Mouse (Mus musculus) hindlimb bud, embryonic 11.5 days (tissue): ENCODE data around the gene Tmem63a.
"Not testable (repeated sequence)": the region's sequence is repeated elsewhere in the genome, so short reads cannot be mapped to it uniquely, and the experiment has no call there.

Source experiments
- DNase-seq: peaks from one replicate; pipeline ENCODE4 v3.0.0-alpha.2; 2012; ENCODE audit warnings: low read depth, low spot score; ENCODE audit errors: extremely low spot score

Tmem63a gene

DNA sequence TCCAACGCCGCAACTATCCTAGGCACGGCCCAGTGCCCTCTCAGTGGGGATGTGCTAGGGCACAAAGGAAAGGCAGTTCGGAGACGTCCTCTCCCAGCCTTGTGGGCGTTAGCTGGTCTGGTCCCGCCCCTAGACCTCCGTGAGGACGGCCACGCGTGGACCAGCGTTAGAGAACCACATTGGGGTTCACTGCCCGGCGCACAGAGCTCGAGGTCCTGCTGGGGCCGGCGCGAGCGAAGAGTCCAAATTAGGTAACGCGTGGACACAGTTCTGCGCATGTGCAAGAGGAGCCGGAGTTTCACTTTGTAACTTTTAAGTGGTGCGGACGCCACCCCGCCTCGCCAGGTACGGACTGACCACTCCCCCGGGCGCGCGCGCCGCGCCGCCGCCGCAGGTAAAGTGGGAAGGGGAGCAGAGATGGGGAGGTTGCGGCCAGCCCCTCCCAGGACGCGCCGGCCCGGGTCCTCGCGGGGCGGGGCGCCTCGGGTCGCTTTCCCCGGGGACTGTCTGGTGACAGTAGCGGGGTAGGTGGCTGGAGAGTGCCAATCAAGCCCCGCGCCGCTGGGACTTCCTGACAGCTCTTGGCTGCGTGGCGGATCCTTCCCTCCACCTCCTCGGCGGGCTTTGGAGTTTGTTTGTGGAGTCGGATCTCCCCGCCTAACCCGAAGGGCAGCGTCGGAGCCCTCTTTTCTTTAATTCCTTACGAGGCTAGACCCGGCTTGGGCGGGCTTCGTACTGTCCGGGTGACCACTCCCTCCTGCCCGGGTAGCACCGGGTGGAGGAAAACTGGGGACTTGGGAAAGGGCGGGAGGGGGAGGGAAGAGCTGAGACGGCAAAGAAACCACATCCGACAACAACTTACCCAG is at the start of gene Tmem63a:
Gene Tmem63a, plus strand, starts transcription at position 179 of the 866 bp plus-strand sequence.
- DNase-seq, result peak; percentile 37

DNA sequence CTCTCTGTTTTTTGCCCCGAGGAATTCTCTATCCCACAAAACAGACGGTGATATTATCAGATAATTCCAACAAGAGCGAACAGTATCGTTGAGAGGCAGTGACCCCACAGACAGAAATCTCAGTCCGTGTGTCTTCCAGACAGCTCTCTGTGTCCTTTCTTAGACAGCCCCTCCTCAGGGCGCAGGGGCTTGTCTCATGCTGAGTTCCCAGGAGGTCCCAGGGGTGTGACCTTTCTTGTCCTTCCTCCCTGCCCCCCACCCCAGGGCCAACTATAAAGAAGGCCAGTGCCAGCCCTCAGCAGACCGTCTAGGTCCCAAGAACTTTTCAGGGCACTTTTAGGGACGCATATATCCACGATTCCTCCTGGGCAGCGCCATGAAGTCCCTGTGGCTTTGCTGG is 49.3 kb upstream of the Tmem63a start, which contains the start of gene Lefty2:
Gene Lefty2, plus strand, starts transcription at position 301 of the 400 bp plus-strand sequence.
- no peak for DNase-seq

DNA sequence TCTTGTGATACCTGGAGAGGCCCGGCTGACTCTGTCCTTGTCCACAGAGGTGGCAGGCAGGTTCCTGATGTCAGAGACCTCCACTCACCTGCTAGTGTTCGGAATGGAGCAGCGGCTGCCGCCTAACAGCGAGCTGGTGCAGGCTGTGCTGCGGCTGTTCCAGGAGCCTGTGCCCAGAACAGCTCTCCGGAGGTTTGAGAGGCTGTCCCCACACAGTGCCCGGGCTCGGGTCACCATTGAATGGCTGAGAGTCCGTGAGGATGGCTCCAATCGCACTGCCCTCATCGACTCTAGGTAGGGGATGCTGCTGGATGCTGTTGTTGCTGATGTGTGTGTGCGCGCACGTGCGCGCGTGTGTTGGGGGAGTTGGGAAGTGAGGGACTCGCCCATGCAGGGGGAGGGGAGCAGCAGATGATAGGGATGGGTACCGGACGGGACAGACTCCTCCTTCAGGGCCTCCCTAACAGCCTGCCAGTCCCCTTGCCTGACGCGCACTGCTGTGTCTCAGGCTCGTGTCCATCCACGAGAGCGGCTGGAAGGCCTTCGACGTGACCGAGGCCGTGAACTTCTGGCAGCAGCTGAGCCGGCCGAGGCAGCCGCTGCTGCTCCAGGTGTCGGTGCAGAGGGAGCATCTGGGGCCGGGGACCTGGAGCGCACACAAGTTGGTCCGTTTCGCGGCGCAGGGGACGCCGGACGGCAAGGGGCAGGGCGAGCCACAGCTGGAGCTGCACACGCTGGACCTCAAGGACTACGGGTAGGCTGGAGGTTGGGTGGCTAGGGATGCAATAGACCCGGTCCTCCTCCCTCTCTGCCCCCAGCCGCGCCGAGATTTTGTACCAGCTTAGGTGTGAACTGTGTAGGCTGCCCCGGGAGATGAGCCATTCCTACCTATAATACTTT is 47.8 kb upstream of the Tmem63a start:
- not testable (repeated sequence) for DNase-seq

DNA sequence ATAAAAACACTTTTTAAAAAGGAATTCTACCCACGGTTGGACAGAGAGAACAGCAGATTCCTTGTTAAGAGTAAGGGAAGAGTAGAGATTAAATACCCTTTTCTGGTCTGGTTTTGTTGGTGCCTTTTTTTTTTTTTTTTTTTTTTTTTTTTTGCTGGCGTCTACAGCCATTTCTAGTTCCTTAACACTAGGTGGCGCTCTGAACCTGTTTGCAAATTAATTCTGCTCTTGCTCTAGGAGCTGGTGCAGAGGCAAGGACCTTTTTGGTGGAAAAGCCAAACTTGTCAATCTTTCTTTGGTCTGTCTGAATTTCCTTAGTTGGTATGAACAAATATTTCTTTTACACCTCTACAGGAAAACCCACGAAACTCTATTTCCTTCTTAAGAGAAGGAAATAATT is 41.0 kb upstream of the Tmem63a start:
- no peak for DNase-seq

DNA sequence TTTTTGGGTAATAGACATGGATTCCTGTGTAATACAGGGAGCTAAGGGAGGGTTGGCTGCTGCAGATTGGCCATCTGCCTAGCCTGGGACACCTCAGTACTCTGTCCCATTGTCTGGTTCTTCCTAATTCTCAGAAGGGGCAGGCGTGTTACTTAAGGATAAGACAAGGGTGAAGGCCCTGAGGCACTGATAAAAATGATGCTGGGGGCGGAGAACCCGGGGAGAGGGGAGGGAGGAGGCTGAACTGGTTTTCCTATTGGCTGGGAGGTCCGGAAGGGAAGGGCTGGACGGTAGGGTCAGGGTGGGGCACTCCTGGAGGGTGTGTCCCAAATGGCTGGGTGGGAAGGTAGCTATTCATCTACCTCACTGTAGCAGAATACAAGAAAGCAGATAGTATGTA is 39.2 kb upstream of the Tmem63a start:
- no peak for DNase-seq

DNA sequence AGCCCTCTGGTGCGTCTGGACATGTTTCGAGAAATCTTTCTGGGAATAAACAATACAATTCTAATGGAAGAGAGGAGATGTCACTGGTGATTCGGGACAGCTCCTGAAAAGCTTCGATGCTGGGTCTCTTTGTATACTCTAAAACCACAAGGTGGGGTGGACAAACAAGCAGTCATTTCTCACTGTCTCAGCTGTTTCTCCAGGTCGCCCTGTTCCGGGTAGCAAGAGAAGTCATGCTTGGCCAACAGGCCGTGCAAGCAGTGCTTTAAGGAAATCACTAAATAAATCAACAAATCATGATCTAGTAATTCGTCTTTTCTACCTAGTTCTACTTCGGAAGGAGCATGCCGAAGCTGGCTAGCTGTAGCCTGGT is 38.5 kb upstream of the Tmem63a start:
- no peak for DNase-seq

DNA sequence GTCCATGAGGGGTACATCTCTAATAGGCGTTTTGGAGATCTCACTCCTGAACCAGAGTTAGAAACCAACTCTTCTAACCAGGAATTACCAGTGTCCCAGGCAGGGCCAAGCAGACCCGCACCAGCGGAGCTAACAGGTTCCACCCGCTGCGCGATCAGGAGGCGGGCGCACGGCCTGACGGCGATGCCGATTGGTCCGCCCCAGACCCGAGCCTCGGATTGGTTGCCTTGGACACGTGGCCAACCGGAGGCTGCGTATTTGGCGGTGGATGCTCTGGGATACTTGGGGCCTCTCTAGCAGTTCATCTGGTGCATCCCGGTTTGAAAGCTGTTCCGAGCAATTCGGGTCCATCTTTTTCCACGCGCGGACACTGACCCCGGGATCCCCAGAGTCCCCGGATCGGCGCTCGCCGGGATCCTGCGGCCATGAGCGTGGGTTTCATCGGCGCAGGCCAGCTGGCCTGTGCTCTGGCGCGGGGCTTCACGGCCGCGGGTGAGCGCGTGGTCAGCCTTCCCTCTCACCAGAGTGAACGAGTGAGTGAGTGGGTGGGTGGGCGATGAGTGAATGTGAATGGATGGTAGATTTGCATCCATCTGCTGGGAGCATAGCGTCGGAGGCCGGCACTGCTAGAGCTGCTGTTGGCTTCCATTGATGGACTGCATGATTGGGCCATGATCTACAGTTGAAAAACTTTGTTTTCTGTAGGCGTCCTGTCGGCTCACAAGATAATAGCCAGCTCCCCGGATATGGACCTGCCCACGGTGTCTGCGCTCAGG is 37.9 kb upstream of the Tmem63a start, which contains the start of gene Pycr2:
Gene Pycr2, plus strand, starts transcription at position 255 of the 776 bp plus-strand sequence.
- no peak for DNase-seq

DNA sequence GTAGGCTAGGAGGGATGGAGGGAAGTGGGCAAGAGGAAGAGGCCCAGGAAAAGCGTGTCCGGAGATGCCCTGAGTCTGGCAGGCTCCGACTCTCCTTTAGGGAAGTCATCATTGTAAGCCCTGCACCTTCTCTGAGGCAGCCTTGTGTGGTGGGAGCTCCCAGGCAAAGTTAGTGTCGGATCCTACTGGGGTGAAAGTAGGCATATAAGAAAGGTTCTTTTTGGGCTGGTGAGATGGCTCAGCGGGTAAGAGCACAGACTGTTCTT is 37.4 kb upstream of the Tmem63a start:
- no peak for DNase-seq

DNA sequence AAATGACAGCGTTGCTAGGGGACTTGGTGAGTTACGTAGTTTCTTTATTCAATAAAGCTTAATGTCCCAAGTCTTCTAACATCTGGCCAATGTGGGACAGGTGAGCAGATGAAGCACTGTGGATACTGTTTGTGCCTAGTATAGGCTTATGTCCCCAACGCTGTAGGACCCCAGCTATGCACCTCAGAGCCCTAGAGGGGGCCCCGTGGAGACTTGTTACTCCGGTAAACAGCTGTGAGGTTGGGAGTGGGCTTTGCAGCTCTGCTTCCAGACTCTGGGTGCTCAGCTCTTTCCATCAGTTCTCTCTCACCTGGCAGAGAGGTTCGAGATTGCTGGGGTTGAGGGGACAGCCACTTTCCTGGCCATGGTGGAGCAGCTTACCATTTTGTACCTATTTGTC is 36.8 kb upstream of the Tmem63a start:
- DNase-seq, result no peak

DNA sequence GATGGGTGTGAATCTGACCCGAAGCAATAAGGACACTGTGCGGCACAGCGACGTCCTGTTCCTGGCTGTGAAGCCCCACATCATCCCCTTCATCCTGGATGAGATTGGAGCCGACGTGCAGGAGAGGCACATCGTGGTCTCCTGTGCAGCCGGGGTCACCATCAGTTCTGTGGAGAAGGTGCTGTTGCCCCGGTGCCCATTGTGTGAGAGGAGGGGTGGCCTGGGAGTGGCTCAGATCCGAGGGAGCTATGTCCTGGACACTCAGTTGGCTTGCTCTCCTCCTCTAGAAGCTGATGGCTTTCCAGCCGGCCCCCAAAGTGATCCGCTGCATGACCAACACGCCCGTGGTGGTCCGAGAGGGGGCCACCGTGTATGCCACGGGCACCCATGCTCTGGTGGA is 36.3 kb upstream of the Tmem63a start:
- DNase-seq, result no peak

DNA sequence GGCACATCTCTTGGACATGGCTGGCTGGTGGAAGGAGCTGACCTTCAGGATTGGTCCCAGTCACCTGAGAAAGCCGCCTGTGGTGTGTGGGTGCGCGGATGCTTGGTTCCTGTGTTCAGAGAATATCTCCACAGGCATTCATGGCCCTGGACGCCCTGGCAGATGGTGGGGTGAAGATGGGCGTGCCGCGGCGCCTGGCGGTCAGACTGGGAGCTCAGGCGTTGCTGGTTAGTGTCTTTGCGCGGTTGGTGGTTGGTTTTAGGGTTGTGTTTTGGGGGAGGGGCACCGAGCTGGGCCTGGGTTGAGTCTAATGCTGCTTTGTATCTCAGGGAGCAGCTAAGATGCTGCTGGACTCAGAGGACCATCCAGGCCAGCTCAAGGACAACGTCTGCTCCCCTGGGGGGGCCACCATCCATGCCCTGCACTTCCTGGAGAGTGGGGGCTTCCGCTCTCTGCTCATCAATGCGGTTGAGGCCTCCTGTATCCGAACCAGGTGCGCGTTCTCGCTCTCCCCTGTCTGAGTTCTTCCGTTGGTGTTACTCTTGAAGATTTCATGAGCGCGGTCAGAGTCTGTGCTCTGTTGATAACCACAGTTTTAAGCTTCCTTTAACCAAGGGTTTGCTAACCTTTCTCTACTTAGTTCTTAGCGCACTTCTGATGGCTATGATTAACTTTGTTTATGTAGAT is 35.5 kb upstream of the Tmem63a start:
- no peak for DNase-seq

DNA sequence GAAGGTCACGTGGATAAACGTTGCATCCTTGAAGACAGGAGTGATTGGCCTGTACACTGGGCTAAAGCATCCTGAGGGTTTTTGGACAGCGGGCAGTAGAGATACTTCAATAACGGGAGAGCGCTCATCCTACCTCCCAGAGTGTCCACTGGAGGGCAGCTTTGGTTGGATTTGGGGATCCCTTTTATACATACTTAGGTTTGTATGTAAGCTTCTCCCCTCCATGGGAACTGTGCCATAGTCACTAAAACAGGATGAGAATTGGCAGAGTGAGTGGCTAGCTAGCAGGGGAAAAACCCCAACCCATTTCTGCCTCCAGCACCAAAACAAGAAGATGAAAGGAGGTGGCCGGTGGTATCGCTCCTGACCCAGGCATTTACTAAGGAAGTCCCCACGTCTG is 31.0 kb upstream of the Tmem63a start:
- no peak for DNase-seq

DNA sequence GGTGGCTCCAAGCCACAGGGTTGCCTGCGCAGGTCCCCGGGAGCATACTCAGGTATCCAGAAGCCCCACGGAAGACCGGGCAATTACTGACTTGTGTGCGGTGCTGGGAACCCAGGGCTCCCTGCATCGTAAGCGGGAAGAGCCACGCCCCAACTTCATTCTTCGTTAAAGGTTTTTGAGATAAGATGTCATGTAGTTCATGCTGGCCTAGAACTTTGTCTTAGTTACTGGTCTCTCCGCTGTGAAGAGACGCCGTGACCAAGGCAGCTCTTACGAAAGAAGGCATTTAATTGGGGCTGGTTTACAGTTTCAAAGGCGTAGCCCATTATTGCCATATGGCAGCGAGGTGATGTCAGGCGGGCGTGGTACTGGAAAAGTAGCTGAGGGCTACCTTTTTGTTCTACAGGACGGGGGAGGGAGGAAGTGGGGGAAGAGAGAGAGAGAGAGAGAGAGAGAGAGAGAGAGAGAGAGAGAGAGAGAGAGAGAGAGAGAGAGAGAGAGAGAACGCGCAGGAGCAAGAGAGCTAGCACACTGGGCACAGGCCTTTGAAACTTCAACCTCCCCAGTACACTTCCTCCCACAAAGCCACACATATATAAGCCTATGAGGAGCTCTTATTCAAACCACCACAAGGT is 30.4 kb upstream of the Tmem63a start:
- DNase-seq, result no peak

DNA sequence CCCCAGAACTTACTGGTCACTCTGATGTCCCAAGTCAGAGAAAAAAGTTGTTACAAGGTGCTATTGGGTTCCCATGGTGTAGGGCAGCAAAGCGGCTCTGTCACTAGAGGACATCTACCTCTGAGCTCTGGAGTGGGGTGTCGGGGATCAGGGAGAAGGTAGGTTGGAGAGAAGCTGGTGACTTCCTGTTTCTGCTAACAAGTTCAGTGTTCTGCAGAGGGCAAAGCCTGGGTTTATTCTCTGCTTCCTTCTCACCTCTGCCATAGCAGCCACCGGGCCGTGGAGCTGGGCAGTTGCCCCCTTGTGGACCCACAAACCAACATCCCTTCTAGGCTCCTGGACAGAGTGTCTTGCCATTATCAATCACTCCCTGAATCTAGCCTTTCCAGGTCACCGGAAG is 29.4 kb upstream of the Tmem63a start:
- DNase-seq, result no peak

DNA sequence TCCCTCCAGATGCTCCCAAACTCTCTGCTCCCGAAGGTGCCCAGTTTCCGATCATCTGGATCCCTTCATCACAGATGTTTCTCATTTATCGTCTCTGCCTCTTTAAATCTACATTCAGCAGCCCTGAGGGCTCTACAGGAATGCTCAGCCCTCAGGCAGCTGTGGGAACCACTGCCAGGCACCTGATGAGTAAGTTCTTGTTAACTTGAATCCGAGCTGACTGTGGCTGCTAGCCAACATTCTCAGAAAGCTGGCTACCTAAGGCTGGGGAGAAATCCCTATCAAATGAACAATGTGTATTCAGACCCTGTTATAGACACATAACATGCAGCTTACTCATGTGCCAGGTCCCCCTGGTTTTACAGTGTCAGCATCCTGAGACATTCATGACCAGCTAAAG is 28.3 kb upstream of the Tmem63a start:
- DNase-seq, result no peak

DNA sequence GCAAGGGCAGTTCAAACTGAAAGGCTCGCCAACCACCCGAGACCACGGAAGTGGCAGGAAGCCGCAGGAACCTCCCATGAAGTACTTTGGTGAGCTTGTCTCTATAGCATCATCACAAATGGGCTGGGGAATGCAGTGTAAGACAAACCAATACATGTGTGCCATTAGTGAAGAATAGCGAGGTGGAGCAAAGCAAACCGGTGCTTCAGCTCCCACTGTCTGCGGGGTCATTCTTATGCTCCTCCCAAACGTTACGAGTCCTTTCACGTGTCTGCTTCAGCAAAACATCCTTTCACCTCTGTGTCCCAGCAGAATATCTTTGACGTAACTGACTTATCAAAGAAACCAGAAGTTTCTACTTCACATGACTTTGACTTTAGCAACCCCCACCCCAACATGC is 25.7 kb upstream of the Tmem63a start:
- DNase-seq, result no peak

DNA sequence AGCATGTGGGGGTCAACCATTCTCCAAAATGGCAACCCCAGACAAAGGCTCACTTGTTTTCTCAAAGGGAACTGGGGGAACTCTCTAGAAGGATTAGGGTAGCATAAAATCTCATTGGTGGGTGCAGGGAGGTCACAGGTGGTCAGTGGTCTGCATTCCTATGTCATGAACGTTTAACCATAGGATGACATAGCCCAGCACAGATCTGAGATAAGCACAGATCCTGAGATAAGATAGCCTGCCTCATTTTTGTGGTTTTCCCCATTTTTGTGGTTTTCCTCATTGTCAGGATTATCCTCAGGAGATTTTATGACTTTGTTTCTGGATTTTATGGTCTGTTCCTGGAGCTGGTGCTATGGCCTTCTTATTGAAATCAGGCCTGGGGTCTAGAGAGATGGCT is 25.1 kb upstream of the Tmem63a start:
- no peak for DNase-seq

DNA sequence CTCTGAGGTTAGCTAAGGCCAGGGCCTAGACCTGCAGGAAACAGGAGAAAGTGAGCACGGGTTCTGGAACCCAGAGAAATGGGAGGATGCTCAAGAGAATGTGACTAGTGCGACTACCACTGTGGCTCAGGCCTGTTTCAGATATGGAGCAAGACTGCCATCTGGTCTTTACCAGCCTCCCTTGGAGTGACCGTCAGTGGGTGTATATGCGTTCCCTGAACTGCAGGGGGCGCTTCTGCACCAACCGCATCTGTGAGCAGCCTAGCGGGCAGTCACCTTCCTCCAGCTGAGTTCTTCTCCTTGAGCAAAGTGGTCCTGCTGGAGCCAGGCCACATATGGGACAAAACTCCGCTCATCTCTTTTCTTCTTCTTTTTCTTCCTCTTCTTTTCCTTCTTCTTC is 22.5 kb upstream of the Tmem63a start:
- no peak for DNase-seq

DNA sequence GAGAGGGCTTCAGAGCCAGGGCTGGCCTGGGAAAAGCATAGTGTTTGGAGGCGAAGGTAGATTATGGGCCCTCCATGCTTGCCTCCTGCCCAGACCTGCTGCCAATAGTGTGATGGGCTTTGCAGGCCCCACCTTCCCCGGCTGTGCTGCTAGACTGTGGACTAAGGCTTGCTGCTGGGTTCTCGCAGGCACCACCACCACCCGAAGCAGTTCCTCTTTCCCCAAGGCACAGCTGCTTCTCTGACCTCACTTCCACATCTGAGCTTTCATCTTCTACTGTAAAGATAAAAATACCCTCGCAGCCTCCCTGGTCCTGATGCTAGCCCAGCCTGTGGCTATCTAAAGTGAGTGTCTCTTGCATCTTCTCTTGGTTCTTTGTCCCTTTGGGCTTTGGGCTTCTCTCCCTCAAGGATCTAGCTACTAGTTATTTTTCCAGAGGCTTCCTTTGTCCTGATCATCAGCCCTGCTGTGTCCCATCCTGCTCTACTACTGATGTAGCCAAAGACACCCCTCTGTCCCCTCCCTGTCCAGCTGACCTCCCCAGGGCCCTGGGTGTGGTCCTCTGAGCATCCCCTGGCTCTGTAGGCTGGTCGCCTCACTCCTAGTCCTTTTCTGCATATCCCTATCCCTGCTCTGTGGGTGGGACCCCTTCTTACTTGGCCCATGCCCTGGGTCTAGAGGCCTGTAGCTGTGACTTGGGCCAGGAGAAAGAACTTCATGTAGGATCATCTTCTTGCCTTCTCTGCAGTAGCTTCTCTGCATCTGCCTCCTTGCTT is 19.7 kb upstream of the Tmem63a start:
- DNase-seq, result no peak

DNA sequence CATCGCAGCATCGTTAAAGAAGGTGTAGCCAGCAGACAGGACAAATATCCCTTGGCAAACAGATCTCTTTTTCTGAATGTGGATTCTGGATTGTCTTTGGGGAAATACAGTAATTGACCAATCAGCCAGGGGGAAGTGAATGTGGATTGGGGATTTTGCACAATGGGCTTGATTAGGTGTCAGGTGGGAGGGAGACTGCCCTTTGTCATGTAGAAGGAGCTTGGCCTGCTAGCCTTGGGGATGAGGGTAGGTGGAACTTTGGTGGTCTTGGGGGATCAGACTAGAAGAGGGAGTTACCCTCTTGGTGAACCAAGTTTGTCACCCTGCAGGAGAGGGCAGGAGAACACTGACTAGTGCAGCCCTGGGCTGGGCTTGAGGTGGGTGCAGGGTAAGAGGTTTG is 17.4 kb upstream of the Tmem63a start:
- DNase-seq, result no peak
